Mouse (Mus musculus): ENCODE data around the gene Chrd. TPM values are rescaled to one million over a fixed set of nuclear protein-coding genes. Genes with fewer than 3 reads are reported as not detected.
A peak's percentile ranks its signal among the peaks of the same experiment; 100 is the strongest.

Chrd gene
- total and polyA plus RNA-seq, 3 experiments = 9.1 to 43.5 (median 19.3) TPM

DNA sequence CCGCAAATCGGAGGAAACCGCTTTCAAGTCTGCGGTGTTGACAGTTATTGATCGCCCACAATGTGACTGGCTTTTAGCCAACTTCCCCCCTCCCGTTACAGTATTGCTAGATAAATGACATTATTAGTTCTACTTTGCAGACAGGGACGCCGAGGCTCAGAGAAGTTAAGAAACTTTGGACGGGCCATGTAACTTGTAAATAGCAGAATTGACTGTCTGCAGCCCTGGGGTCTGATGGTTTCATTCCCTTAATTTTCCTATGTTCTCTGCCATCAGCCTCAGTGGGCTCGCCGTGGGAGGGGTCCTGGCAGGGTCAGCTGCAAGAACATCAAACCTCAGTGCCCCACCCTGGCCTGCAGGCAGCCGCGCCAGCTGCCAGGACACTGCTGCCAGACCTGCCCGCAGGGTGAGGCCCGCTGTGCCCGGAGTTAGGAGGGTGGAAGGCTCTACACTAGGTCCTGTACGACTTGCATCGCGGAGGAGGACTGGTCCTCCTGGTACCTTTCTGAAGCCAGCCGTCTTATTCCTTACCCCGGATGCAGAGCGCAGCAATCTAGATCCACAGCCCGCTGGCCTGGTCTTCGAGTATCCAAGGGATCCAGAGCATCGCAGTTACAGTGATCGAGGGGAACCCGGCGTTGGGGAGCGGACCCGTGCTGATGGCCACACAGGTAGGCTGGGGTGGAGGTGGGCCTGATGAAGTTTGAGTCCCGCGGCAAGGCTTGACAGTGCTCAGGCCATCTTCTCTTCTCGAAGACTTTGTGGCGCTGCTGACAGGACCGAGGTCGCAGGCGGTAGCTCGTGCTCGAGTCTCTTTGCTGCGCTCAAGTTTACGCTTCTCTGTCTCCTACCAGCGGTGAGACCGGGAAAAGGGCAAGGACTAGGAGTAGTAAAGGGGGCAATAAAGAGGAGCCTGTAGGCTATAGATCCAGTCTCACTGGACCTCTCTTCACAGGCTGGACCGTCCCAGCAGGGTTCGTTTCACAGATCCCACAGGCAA is 1.1 kb downstream of the Chrd start, which contains the start of gene Thpo:
TSS of gene Thpo (minus strand) at position 781 of the 1,000 bp plus-strand sequence.
- DNase-seq = no peak

DNA sequence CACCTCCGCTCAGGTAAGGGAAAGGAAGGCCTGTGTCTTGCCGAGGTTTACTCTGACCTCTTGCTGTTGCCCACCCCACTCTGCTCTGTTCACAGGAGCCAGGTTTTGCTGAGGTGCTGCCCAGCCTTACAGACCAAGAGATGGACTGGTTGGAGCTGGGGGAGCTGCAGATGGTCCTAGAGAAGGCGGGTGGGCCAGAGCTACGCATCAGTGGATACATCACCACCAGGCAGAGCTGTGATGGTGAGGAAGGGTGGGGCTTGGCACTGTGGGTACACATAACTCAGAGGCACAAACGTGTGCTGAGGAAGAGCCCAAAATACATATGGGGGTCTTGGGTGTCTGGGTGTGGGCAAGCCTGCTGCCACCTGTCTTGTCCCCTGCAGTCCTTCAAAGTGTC is 2.7 kb downstream of the Chrd start:
- no peak for DNase-seq

DNA sequence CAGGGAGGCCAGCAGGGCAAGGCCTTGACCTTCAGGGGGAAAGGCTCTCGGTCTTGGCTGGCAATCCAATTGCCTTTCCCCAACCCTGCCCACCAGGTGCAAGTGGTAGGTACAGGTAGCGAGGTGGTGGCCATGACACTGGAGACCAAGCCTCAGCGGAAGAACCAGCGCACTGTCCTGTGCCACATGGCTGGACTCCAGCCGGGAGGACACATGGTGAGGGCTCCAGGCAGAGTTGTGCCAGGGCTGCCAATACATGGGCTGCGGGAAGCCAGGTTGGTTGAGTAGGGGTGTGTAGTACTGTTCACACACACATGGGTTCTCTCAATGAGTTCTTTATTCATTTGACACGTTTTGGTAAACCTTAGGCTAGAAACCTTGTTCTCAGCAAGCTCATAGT is 3.2 kb downstream of the Chrd start:
- no peak for DNase-seq

DNA sequence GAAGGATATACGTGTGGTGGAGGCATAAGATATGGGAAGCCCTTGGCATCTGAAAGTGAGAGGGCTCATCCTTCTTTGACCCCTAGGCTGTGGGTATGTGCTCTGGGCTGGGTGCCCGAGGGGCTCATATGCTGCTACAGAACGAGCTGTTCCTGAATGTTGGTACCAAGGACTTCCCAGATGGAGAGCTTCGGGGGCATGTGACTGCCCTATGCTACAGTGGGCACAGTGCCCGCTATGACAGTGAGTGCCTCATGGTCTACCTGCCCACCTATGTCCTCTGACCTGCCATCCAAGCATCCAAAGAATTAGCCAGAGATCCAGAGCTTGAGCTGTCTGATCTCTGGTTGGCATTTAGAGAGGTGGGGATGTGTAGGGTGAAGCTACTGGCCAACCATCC is 3.9 kb downstream of the Chrd start:
- DNase-seq = no peak

DNA sequence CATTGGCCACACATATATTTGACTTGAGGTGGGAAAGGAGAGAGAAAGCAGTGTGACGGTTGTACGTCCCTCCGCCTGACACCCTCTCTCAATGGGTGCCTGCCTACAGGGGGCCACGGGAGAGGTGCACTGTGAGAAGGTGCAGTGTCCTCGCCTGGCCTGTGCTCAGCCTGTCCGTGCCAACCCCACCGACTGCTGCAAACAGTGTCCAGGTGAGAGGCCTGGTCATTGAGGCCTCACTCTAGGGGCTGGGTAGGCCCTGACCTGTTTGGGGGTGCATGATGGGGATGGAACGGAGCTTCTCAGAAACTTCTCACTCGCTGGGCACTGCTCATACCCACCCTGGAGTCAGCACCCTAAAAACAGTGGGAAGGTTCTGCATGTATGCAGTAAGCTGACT is 6.9 kb downstream of the Chrd start:
- no peak for DNase-seq

DNA sequence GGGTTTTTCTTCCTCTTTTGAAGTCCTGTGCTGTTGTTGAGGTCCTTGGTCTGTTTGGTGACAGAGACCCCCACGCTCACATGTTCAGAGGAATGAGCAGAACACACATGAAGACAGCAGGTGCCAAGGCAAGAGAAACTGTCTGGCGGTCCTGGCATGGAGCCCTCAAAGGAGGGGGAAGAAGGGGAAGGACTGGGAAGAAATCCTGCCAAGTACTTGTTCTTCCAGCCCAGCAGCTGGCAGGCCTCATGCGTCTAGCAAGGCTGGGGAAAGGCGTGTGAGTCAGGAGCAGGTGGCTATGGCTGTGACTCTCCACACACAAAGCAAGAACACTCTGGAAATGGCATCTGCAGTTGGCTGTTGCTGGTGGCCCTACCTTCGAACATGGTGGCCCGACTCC is 13.7 kb downstream of the Chrd start:
- peak; percentile 74 for DNase-seq

DNA sequence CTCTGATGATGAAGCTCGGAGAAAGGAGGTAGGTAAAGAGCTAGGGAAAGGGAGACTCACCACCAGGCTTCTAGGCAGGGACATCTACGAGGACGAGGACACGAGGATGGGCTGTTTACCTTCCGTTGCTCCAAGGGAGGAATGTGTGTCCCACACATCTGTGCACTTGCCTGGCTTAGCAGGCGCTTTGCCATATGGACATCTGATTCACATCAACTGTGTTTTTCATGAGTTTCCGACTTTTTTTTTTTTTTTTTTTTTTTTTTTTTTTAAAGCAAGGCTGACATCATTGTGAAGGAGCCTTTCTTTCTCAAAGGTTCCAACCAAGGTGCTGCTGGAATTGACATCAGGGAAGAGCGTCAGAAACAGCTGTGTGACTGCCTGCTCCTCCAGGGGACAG is 17.6 kb downstream of the Chrd start:
- DNase-seq = no peak

DNA sequence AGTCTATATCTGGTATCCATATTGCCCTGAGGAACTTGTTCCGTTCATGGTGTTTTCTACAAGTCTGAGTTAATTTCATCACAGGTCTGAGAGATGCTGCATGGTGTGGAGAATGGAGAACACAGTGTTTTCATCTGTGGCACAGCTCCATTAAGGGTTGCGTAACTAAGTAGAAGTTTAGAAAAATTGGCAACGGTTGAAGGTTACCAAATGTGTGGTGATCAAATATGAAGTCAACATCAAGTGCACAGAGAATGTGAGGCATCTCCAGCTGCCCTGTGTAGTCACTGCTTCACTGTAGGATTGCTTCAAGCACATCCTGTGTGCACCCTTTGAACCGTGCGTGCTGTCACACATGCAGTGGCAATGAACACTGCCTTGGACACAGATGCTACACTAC is 23.1 kb downstream of the Chrd start:
- DNase-seq = peak; percentile 79

DNA sequence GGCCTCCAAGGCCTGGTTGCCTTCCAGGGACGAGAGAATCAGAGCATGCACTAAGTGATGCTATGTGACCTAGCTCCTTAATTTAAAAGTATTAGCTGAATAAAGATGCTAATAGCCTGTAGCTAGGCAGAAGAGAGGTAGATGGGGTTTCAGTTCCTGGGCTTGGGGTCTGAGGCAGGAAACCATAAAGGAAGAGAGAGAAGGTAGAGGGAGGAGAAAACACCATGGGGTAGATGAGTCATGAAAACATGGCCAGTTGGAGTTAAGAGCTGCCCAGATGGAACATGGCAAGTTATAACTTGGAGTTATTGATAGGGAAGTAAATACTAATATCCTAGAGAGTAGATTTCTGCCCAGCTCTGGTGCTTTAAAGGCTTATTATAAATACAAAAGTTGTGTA is 24.5 kb downstream of the Chrd start:
- DNase-seq = no peak

DNA sequence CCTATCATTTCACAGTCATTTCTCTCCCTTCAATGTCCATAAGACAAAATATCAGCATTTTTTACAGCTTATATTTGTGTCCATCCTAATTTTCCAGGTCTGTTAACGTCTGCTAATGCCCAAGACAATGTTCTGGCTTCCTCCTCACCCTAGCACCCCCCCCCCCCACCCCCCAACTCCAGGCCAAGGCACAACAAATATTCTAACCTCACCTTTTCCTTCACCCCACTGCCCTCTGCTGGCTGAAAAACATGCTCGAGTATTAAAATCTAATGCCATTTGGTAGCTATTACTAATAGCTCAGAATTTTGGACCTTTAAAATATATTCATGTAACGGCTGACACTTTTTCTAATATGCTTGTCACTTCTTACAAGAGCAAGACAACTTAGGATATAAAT is 28.8 kb downstream of the Chrd start:
- DNase-seq = peak; percentile 59

DNA sequence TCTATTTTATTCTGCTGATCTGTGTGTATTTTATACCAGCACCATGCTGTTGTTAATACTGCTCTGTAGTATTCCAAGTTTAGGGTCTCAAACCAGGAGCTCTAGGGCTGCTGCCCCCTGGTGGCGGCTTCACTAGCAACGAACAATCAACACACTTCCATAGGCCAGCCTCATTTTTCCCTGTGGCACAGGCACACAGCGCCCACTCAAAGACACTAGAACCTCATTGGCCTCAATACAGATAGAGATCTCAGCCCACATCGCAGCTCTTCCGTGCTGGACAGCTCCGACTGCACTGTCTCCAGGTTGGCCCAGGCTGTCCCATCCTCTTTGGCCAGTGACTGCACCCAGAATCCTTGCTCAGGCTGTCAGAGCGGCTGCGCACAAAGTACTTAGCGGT is 32.3 kb downstream of the Chrd start:
- DNase-seq = peak; percentile 38

DNA sequence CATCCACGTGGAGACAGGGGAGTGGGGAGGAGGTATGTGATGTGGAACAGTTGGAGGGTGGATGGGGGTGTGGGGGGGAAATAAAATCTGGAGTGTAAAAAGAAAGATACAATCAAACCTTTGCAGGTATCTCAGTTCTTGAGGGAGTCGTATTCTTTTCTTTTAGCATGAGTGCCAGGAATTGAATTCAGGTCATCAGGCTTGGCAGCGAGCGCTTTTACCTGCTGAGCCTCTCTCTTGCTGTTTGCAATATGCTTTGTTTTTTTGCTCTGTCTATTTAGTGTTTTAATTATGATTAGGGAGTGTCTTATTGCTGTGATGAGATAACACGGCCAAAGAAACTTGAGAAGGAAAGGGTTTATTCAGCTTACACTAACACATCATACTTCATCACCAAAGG is 42.1 kb downstream of the Chrd start:
- DNase-seq = no peak

DNA sequence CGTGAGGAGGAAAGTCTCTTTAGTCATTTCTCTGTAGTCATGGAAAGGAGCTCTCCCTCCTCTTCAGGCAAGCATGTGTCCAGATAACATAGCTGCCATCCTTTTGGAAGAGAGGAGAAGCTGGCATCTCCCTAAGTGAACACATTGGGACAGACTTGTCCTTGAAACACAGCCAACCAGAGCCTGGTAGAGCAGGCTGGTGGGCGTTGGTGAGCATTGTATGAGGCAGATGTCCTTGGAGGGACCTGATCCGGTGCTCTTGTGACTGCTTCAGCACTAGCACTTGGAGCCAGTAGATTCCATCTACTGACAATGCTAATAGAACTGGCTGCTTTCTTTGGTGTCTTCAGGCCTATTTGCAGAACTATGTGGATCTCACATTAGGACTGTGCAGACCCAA is 46.9 kb downstream of the Chrd start:
- peak; percentile 74 for DNase-seq

DNA sequence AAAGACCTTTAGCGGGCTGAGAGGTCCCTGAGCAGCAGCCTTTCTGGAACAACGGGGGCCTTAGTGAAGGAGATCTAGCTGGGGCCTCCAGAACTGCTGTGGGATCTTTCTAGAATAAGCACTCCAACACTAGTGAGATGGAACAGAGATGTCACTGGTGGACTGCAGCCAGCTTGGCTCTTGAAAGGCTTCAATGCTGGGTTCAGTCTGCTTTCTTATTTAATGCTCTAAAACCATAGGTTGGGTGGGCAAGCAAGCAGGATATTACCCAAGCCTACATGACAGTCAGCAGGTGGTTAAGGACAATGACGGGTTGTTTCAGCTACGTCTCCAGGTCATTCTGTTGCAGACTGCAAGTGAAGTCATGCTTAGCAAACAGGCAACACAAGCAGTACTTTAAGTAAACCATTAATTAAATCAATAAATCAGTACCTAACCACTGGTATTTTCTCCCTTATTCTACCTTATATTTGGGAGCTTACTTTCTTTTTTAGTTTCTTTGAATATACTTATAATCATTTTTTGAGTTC is 48.2 kb downstream of the Chrd start:
- DNase-seq = no peak

DNA sequence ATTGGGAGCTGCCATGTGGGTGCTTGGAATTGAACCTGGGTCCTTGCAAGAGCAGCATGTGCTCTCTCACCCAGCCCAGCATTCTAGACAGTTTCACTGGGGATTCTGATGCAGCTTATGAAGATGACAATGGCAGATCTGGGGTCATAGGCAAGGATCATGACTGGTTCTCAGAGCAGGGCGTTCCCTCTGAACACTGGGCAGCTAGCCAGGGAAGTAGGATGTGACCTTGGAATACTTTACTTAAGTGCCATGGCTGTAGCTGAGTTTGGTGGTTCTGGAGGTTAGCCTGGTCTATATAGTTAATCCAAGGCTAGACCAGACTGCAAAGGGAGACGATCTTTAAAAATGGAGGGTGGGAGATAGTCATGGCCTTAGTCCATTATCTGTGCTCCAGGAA is 51.0 kb downstream of the Chrd start:
- no peak for DNase-seq

DNA sequence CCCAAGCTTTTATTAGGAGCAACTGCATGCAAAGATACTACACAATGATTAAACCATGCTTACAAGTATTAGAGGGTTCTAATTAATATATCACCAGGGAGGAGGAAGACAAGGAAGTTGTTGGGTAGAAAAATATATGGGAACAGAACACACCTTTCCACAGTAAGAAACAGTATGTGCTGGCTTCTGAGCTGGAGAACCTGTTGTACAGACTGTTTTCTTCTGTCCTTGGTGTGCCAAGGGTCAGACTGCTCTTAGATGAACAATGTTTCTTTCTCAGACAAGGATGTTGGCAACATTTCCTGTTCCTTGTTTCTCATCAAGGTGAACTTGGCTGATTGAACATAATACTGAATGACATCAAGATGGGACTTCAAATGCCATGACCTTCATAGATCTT is 51.8 kb downstream of the Chrd start:
- no peak for DNase-seq

DNA sequence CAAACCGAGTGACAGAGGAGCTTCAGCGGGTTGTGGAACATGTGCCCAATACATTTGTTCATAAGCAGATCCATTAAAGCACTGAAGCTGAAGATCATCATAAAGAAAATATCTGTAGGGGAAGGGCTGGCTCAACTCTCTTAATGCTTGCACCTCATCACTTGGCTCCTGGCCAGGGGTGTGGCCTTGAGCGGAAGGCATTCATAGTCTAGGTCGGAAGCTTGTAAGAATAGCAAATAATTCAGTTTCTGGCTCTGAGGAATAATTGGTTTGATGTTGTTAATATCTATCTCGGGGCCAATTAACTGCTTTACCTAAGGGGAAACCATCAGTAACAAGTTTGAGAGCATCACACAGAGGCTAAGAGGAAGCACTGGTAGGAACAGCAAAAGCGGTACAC is 53.6 kb downstream of the Chrd start:
- DNase-seq = peak; percentile 39

DNA sequence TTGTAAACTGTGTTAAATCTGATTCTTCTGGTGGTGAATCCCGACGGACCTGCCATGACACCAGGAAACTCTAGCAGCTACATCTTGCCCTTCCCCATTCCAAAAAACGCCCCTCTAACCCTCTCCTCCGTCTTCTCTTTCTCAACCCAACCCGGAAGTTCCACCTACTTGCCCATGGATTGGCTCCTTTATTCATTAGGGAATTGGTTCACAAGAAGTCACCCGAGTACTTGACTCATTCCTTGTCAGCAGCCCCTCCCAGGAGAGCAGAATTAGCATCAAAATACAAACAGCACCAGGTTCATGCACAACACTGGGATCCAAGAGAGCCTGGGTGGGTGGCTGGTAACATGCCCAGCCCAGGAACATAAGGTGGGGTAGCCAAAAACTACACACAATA is 58.9 kb downstream of the Chrd start:
- no peak for DNase-seq

Other genes with a start within 250 kb of the Chrd start
- gene Eif2b5, start 234.3 kb upstream of the Chrd start, total RNA-seq (2021) = 10 to 100 TPM; 50.2 to 67.1 TPM
- 18.4 and 20.7 TPM in 2 replicates for gene Eif2b5, start 234.3 kb upstream of the Chrd start, polyA plus RNA-seq (2012; rRNA removed)
- 10 to 100 TPM; 32.3 to 45.5 TPM for gene Dvl3, start 216.1 kb upstream of the Chrd start, total RNA-seq (2021)
- 43.7 and 52.2 TPM in 2 replicates for gene Dvl3, start 216.1 kb upstream of the Chrd start, polyA plus RNA-seq (2012; rRNA removed)
- 100 to 1,000 TPM; 276 to 366 TPM for gene Ap2m1, start 197.6 kb upstream of the Chrd start, total RNA-seq (2021)
- gene Ap2m1, start 197.6 kb upstream of the Chrd start, polyA plus RNA-seq (2012; rRNA removed) = 282 and 345 TPM in 2 replicates
- 100 to 1,000 TPM in 1 of 2 experiments, 10 to 100 TPM in 1; 84.6 to 106 TPM for gene Abcf3, start 184.6 kb upstream of the Chrd start, total RNA-seq (2021)
- gene Abcf3, start 184.6 kb upstream of the Chrd start, polyA plus RNA-seq (2012; rRNA removed) = 27.6 and 27.7 TPM in 2 replicates
- 1 to 10 TPM; 1.3 to 1.4 TPM for gene Vwa5b2, start 143.7 kb upstream of the Chrd start, total RNA-seq (2021)
- gene Vwa5b2, start 143.7 kb upstream of the Chrd start, polyA plus RNA-seq (2012; rRNA removed) = 3.7 and 5.9 TPM in 2 replicates
- gene Eef1akmt4, start 121.5 kb upstream of the Chrd start, total RNA-seq (2021) = 1 to 10 TPM; 9.2 to 9.5 TPM
- gene Eef1akmt4, start 121.5 kb upstream of the Chrd start, polyA plus RNA-seq (2012; rRNA removed) = 9.2 and 10.4 TPM in 2 replicates
- gene Gm49333, start 121.5 kb upstream of the Chrd start, total RNA-seq (2021) = not detected
- gene Gm49333, start 121.5 kb upstream of the Chrd start, polyA plus RNA-seq (2012; rRNA removed) = not detected in 2 replicates
- gene Alg3, start 121.4 kb upstream of the Chrd start, total RNA-seq (2021) = 10 to 100 TPM; 28.9 to 37.1 TPM
- gene Alg3, start 121.4 kb upstream of the Chrd start, polyA plus RNA-seq (2012; rRNA removed) = 32.3 and 47.0 TPM in 2 replicates
- gene Camk2n2, start 111.8 kb upstream of the Chrd start, total RNA-seq (2021) = 10 to 100 TPM; 36.8 to 56.4 TPM
- 33.3 and 42.3 TPM in 2 replicates for gene Camk2n2, start 111.8 kb upstream of the Chrd start, polyA plus RNA-seq (2012; rRNA removed)
- 10 to 100 TPM in 1 of 2 experiments, 1 to 10 TPM in 1; 9.3 to 18.8 TPM for gene Ece2, start 103.3 kb upstream of the Chrd start, total RNA-seq (2021)
- gene Ece2, start 103.3 kb upstream of the Chrd start, polyA plus RNA-seq (2012; rRNA removed) = 2.3 and 5.0 TPM in 2 replicates
- 100 to 1,000 TPM; 215 to 285 TPM for gene Psmd2, start 81.5 kb upstream of the Chrd start, total RNA-seq (2021)
- gene Psmd2, start 81.5 kb upstream of the Chrd start, polyA plus RNA-seq (2012; rRNA removed) = 38.1 and 43.8 TPM in 2 replicates
- gene Eif4g1, start 64.8 kb upstream of the Chrd start, total RNA-seq (2021) = 100 to 1,000 TPM; 368 to 454 TPM
- 486 and 565 TPM in 2 replicates for gene Eif4g1, start 64.8 kb upstream of the Chrd start, polyA plus RNA-seq (2012; rRNA removed)
- 10 to 100 TPM; 10.3 to 13.3 TPM for gene Fam131a, start 39.9 kb upstream of the Chrd start, total RNA-seq (2021)
- gene Fam131a, start 39.9 kb upstream of the Chrd start, polyA plus RNA-seq (2012; rRNA removed) = 24.9 and 29.4 TPM in 2 replicates
- 10 to 100 TPM; 31.2 to 45.2 TPM for gene Polr2h, start 15.5 kb upstream of the Chrd start, total RNA-seq (2021)
- 9.3 and 9.5 TPM in 2 replicates for gene Polr2h, start 15.5 kb upstream of the Chrd start, polyA plus RNA-seq (2012; rRNA removed)
- 10 to 100 TPM; 24.5 to 60.5 TPM for gene Clcn2, start 15.4 kb upstream of the Chrd start, total RNA-seq (2021)
- 198 and 282 TPM in 2 replicates for gene Clcn2, start 15.4 kb upstream of the Chrd start, polyA plus RNA-seq (2012; rRNA removed)
- 1 to 10 TPM; 1.2 to 6.4 TPM for gene Thpo, start 1.4 kb downstream of the Chrd start, total RNA-seq (2021)
- gene Thpo, start 1.4 kb downstream of the Chrd start, polyA plus RNA-seq (2012; rRNA removed) = 9.7 and 15.3 TPM in 2 replicates

Measured in adrenal gland, adult 2 months (tissue).